Mouse (Mus musculus): Measurements from ENCODE around the gene Slc16a5. TPM values are rescaled to one million over a fixed set of nuclear protein-coding genes. Genes with fewer than 3 reads are reported as not detected.
"Not testable (repeated sequence)": the region's sequence is repeated elsewhere in the genome, so short reads cannot be mapped to it uniquely, and the experiment has no call there.

Slc16a5 gene
- polyA plus RNA-seq, 1 experiment from 2014 or later: 0.09 TPM

DNA sequence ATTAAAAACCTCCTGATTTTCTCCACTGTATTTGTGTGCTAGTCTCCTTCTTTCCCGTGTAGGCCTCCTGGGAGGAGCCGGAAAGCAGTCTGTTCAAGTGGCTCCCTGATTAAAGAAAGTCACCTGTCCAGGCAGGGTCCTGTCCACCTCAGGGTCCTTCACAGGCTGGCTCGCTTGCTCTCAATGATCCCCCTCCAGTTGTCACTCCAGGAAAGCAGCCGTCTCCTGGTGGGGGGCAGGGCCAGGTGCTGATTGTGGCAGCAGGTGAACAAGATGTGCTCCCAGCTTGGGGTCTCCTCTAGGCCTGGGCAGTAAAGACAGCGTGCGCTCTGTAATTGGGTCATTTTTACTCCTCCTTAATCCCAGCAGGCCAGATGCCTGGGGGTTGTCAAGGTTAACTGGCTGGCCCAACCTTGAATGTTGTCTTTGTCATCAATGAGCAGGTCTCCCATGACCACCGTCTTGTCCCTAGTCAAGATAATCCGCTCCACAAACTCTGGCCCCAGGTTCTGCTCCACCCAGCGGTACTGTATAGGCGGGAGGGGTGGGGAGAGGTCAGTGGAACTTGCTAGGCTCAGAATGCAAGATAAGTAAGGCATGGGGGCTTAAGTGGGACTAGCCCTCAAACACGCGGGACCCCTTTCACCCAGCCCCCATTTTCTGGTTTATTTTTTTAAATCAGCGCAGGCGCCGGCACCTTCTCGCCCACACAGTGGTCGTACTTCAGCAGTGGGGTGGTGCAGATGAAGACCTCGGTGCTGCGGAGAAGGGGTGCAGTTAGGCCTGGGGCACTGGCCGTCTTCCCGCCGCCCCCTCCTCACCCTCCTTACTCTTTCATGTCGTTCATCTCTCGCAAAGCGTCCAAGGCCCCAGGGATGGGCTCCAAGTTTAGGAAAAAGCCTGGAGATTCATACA, 28.4 kb downstream of the Slc16a5 start:
- no peak overlapping the region for H3K27ac ChIP-seq
- peaks cover 18% of the 10 kb centered on the region for H3K4me1 ChIP-seq
- WGBS: 28% methylated on average over 25 of the region's 25 CpGs
- peak; percentile 57 for ATAC-seq (ENCODE audit: low FRiP score, low read depth)
- H3K27me3 ChIP-seq (replicated peaks): no peaks in the 10 kb centered on the region
- peaks cover 20% of the 10 kb centered on the region for H3K36me3 ChIP-seq
- peak overlapping the region; percentile 62 for H3K9ac ChIP-seq
- H3K9me3 ChIP-seq: no peaks in the 10 kb centered on the region
- peak overlapping the region; percentile 69 for H3K4me3 ChIP-seq
- H3K4me2 ChIP-seq (replicated peaks): peak overlapping the region; percentile 85

DNA sequence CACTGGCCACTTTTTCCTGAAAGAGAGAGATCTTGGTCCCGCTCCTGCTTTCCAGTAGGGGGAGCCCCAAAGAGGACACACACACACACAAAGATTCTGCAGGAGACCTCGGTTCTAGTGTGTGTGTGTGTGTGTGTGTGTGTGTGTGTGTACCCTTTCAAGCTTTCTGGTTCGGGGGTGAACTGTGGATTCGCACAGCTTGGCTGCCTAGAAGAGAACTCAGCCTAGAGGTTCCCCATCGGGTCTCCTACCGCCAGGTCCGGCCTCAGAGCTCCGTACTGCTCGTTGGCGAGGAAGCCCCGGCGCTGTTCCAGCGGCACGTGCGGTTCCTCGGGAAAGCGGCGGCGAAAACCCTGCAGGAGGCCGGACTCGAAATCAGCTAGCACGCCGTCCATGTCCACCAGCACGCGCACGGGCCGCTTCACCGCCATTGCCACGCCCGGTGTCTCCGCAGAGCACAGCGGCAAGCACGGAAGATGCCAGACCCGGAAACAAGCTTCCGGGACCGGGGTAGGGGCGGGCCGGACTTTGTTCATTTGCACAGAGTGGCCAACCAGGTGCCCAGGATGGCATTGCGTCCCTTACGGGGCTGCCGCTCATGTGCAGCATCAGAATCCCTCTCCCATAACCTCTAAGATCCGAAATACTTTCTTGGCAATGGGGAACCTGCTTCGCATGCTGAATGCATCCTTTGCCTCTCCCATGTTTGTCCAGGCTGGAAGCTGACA, 29.2 kb downstream of the Slc16a5 start, which contains the start of gene Nt5c:
Gene Nt5c, minus strand, starts transcription at position 507 of the 728 bp plus-strand sequence.
- WGBS: under 1% methylated on average over 43 of the region's 43 CpGs

DNA sequence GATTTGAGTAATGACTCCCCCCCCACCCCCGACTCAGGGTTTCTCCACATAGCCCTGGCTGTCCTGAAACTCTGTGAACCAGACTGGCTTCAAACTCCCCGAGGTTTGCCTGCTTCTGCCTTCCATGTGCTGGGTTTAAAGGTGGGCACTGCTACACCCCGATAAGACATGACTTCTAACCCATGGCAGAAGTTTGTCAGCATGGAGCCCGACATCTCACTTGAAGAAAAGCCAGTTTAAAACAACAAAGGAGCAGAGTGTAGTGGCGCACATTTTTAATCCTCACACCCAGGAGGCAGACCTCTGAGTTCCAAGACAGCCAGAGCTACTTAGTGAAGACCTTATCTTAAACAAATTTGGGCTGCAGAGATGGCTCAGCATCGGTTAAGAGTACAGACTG, 30.1 kb downstream of the Slc16a5 start:
- peaks cover 18% of the 10 kb centered on the region for H3K4me1 ChIP-seq
- 45% methylated on average over 6 of the region's 6 CpGs for WGBS
- no peak overlapping the region for H3K27ac ChIP-seq
- peak overlapping the region; percentile 62; the same call in 1 of the 2 replicates for H3K9ac ChIP-seq
- H3K9me3 ChIP-seq: no peaks in the 10 kb centered on the region
- H3K4me3 ChIP-seq: no peak overlapping the region
- H3K36me3 ChIP-seq: peaks cover 21% of the 10 kb centered on the region
- H3K27me3 ChIP-seq (replicated peaks): no peaks in the 10 kb centered on the region
- peak overlapping the region; percentile 85 for H3K4me2 ChIP-seq (replicated peaks)
- no peak for ATAC-seq (ENCODE audit: low FRiP score, low read depth)

More for the DNA sequence above, 29.2 kb downstream of the Slc16a5 start, which contains the start of gene Nt5c:
- Histone ChIP-seq H3K4me2 (replicated peaks) (peak within 1 kb of the TSS; percentile 85), H3K9ac (peak within 1 kb of the TSS; percentile 62), H3K4me3 (peak within 1 kb of the TSS; percentile 69), H3K36me3 (peaks cover 15% of the 10 kb centered on the region), H3K4me1 (peaks cover 18% of the 10 kb centered on the region), H3K27me3 (replicated peaks) (no peaks in the 10 kb centered on the region), H3K9me3 (no peaks in the 10 kb centered on the region), H3K27ac (0 out of 2 replicates have a peak within 1 kb of the TSS, but pooled peaks have one; percentile 20)
- ATAC-seq (ENCODE audit: low FRiP score, low read depth): peak; percentile 93

DNA sequence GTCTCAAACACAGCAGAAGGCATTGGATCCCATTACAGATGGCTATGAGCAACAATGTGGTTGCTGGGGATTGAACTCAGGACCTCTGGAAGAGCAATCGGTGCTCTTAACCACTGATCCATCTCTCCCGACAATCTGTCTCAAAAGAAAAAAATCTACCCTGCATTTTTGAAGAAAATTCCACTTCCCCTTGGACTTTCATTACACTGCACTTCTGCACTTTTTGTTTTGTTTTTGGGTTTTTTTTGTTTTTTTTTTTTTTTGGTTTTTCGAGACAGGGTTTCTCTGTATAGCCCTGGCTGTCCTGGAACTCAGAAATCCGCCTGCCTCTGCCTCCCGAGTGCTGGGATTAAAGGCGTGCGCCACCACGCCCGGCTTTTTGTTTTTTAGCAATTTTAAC, 34.3 kb downstream of the Slc16a5 start:
- not testable (repeated sequence) for H3K4me3 ChIP-seq; H3K27ac ChIP-seq; H3K4me1 ChIP-seq; H3K9ac ChIP-seq; ATAC-seq (ENCODE audit: low FRiP score, low read depth); H3K9me3 ChIP-seq; H3K27me3 ChIP-seq (replicated peaks); H3K4me2 ChIP-seq (replicated peaks)
- 93% methylated on average over 9 of the region's 9 CpGs for WGBS
- H3K36me3 ChIP-seq: peaks cover 48% of the 10 kb centered on the region

DNA sequence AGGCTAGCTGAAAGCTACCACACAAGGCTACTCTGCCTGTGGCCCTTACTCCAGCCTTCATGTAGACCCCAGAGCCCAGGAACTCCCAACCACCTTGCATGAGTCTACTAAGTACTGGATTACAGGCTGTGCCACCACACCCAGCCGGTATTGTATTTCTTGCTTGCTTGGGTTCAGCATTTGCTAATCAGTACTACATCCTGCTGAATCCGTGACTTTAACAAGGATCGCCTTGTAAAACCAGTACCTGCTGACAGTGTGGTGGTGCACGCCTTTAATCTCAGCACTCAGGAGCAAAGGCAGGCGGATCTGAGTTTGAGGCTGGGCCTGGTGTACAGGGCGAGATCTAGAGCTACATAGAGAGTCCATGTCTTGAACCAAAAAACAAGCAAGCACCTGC, 40.4 kb downstream of the Slc16a5 start:
- 97% methylated on average over 6 of the region's 6 CpGs for WGBS
- no peak for ATAC-seq (ENCODE audit: low FRiP score, low read depth)
- H3K36me3 ChIP-seq: peaks cover 58% of the 10 kb centered on the region

DNA sequence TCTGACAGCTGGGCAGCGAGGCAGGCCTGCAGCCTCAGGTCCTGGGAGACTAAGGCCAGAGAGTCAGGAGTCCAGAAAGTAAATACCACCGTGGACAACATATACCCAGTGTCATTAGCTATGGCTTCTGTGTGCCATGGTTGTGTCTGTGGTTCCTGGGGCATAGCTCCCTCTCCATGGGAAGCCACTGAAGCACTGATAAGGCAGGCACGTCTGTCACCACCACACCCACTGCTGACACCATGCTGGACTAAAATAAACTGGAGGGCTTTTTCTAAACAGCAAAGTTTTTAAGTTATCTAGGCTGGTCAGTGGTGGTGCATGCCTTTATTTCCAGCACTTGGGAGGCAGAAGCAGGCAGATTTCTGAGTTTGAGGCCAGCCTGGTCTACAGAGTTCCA, 44.3 kb downstream of the Slc16a5 start:
- Histone ChIP-seq H3K9ac (no peak overlapping the region), H3K27me3 (replicated peaks) (no peaks in the 10 kb centered on the region), H3K4me3 (no peak overlapping the region), H3K36me3 (peaks cover 23% of the 10 kb centered on the region), H3K4me2 (replicated peaks) (no peak overlapping the region; the same call in 1 of the 2 replicates), H3K27ac (no peak overlapping the region), H3K9me3 (no peaks in the 10 kb centered on the region), H3K4me1 (peaks cover 42% of the 10 kb centered on the region)
- WGBS: 84% methylated on average over 3 of the region's 3 CpGs
- ATAC-seq (ENCODE audit: low FRiP score, low read depth): no peak

More for the DNA sequence above, 40.4 kb downstream of the Slc16a5 start:
- no peak overlapping the region for H3K27ac ChIP-seq
- H3K4me3 ChIP-seq: no peak overlapping the region
- H3K9ac ChIP-seq: no peak overlapping the region
- no peaks in the 10 kb centered on the region for H3K27me3 ChIP-seq (replicated peaks)
- H3K4me1 ChIP-seq: peaks cover 12% of the 10 kb centered on the region
- H3K9me3 ChIP-seq: no peaks in the 10 kb centered on the region
- H3K4me2 ChIP-seq (replicated peaks): no peak overlapping the region

DNA sequence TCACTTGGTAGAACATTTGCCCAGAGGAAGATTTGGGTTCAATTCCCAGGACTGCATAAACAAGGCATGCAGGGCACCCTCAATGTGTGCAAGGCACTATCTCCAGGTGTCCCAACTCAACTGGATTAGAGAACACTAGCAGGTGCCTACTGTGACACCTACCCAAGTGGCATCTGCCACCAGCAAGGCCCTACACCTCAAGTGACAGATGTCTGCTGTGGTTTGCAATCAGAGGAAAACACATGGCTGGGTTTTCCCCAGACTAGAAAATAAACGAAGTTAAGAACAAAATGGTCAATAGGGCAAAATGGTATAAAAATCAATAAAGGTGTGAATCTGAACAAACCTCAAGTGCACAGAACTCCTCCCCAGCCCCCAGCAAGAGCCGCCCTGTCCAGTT, 45.8 kb downstream of the Slc16a5 start:
- Histone ChIP-seq H3K9me3 (no peaks in the 10 kb centered on the region), H3K4me2 (replicated peaks) (no peak overlapping the region), H3K36me3 (peaks cover 11% of the 10 kb centered on the region), H3K9ac (no peak overlapping the region), H3K27me3 (replicated peaks) (no peaks in the 10 kb centered on the region), H3K4me1 (peaks cover 55% of the 10 kb centered on the region), H3K4me3 (no peak overlapping the region), H3K27ac (no peak overlapping the region)
- ATAC-seq (ENCODE audit: low FRiP score, low read depth): no peak
- 93% methylated on average over 2 of the region's 2 CpGs for WGBS

DNA sequence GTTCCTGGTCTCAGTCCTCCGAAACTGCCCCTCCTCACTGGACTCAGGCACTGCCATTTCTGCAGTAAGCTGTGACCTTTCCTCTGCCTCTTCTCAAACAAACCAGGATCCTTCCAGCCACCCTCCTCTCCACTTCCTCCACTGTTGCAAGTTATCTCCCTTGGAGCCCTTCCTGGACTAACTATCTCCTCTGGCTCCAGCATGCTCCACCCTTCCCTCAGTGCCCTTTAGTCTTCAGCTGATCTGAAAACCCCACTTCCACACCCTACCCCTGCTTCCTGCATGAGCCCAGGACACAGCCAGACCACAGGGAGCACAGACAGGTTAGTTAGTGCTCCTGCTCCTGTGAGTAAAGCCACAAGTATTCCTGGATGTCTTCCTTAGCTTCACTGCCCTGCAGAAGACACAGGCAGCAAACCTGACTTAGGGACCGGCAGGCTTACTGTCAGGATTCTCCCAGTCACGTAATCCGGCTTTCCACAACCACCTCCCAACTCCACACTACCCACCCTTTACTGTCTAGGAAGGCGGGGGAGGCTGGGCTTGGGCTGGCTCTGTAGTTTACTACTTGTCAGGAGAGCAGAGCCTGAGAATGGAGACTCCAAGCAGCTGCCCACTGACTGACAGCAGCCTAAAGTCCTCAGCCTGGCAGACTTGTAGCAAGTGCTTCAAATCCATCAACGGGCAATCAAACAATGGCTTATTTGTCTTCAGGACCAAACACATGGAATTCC, 47.7 kb downstream of the Slc16a5 start:
- Histone ChIP-seq H3K4me2 (replicated peaks) (peak overlapping the region; percentile 90), H3K27me3 (replicated peaks) (no peaks in the 10 kb centered on the region), H3K9me3 (no peaks in the 10 kb centered on the region), H3K9ac (peak overlapping the region; percentile 48), H3K27ac (no peak overlapping the region; the same call in 1 of the 2 replicates), H3K36me3 (peaks cover 4% of the 10 kb centered on the region), H3K4me1 (peaks cover 55% of the 10 kb centered on the region), H3K4me3 (peak overlapping the region; percentile 11; the same call in 1 of the 2 replicates)
- 41% methylated on average over 6 of the region's 6 CpGs for WGBS
- ATAC-seq (ENCODE audit: low FRiP score, low read depth): no peak

DNA sequence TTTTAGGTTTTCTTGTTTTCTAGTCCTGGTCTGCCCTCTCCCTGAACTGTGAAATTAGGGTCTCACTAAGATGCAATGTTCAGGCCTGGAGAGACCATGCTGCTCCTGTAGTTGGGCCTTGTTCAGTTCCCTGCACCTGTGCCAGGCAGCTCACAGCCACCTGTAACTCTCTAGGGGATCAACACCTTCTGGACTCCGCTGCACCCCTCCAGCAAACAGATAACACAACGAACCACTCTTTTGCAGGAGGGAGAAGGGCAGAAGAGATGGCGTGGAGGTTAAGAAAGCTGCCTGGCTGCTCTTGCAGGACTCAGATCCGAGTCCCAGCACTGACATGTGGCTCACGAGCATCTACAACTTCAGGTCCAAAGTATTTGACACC, 48.2 kb downstream of the Slc16a5 start:
- Histone ChIP-seq H3K4me3 (peak overlapping the region; percentile 14), H3K27me3 (replicated peaks) (no peaks in the 10 kb centered on the region), H3K9ac (peak overlapping the region; percentile 99; the same call in 1 of the 2 replicates), H3K4me2 (replicated peaks) (peak overlapping the region; percentile 90), H3K36me3 (peaks cover 4% of the 10 kb centered on the region), H3K9me3 (no peaks in the 10 kb centered on the region), H3K27ac (no peak overlapping the region), H3K4me1 (peaks cover 55% of the 10 kb centered on the region)
- ATAC-seq (ENCODE audit: low FRiP score, low read depth): no peak
- 53% methylated on average over 5 of the region's 5 CpGs for WGBS

DNA sequence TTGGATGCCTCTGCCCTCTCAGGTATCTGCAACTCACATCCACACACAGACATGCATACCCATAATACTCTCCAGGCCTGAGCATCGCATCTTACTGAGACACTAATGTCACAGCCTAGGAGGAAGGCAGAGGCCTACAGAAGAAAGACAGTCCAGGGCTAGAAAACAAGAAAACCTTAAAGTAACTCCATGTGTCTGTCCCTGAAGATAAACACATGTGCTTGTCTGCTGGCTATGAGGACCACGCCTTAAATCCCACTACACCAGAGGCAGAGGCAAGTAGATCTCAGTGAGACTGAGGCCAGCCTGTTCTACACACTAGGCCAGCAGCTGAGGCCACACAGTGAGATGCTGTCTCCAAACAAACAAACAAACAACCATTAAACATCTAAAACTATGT, 48.8 kb downstream of the Slc16a5 start:
- Histone ChIP-seq H3K27ac (no peak overlapping the region), H3K9me3 (no peaks in the 10 kb centered on the region), H3K4me1 (peaks cover 52% of the 10 kb centered on the region), H3K4me2 (replicated peaks) (peak overlapping the region; percentile 90), H3K9ac (peak overlapping the region; percentile 99), H3K27me3 (replicated peaks) (no peaks in the 10 kb centered on the region), H3K4me3 (peak overlapping the region; percentile 95), H3K36me3 (peaks cover 4% of the 10 kb centered on the region)
- 81% methylated on average over 2 of the region's 2 CpGs for WGBS
- no peak for ATAC-seq (ENCODE audit: low FRiP score, low read depth)

DNA sequence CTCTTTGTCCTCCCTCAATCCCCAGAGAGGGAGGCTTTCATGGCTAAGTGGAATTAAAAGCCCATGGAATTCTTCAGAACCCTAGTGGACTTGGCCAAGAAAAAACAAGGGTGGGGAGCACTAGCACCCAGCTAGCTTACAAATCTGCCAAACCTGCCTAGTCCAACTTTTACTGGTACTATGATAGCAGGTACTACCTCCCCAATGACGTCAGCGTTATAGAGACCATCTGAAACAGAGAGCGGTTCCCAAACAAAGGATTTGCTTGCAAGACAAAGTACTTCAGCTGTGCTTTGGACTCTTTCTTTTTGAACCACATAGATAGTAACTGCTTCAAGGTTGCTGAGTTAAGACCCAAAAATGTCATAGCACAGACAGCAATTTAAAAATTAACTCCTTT, 49.7 kb downstream of the Slc16a5 start:
- H3K4me3 ChIP-seq: peak overlapping the region; percentile 95
- H3K4me2 ChIP-seq (replicated peaks): peak overlapping the region; percentile 90
- H3K27me3 ChIP-seq (replicated peaks): no peaks in the 10 kb centered on the region
- no peak overlapping the region for H3K27ac ChIP-seq
- WGBS: 41% methylated on average over 3 of the region's 3 CpGs
- H3K4me1 ChIP-seq: peaks cover 50% of the 10 kb centered on the region
- H3K9ac ChIP-seq: peak overlapping the region; percentile 99
- no peaks in the 10 kb centered on the region for H3K9me3 ChIP-seq
- peaks cover 4% of the 10 kb centered on the region for H3K36me3 ChIP-seq
- no peak for ATAC-seq (ENCODE audit: low FRiP score, low read depth)

Measured in neural tube, embryonic 12.5 days (tissue).